Mouse (Mus musculus) forebrain, embryonic 15.5 days (tissue): ENCODE measurements around the gene Khsrp. TPM values are rescaled to one million over a fixed set of nuclear protein-coding genes. Genes with fewer than 3 reads are reported as not detected.
A peak's percentile ranks its signal among the peaks of the same experiment; 100 is the strongest.

Source experiments
- ATAC-seq: fragments of 200-750 bp; cut with Nextera tagmentation; replicated peaks from 2 replicates; pipeline ENCODE4 v1.8.0; 2017; ENCODE audit warnings: mild to moderate bottlenecking, moderate TSS enrichment, moderate library complexity
- H3K27ac ChIP-seq: fragments of 300-500 bp; sonication (generic); replicated peaks from 2 replicates; pipeline ENCODE4 v1.5.1; 2015; ENCODE audit warnings: mild to moderate bottlenecking, inconsistent platforms
- H3K27me3 ChIP-seq: fragments of 300-500 bp; sonication (generic); 2 replicates; pipeline ENCODE4 v1.6.1; 2015; ENCODE audit warnings: inconsistent platforms
- H3K36me3 ChIP-seq: fragments of 300-500 bp; sonication (generic); 2 replicates; pipeline ENCODE4 v1.6.1; 2015; ENCODE audit warnings: mild to moderate bottlenecking, inconsistent platforms
- H3K4me1 ChIP-seq: fragments of 300-500 bp; sonication (generic); 2 replicates; pipeline ENCODE4 v1.6.1; 2015; ENCODE audit warnings: inconsistent platforms
- H3K4me2 ChIP-seq: fragments of 300-500 bp; sonication (generic); replicated peaks from 2 replicates; pipeline ENCODE4 v1.6.1; 2015; ENCODE audit warnings: mild to moderate bottlenecking, inconsistent platforms
- H3K4me3 ChIP-seq: fragments of 300-500 bp; sonication (generic); 2 replicates; pipeline ENCODE4 v1.5.1; 2015; ENCODE audit warnings: mild to moderate bottlenecking, inconsistent platforms
- H3K9ac ChIP-seq: fragments of 300-500 bp; sonication (generic); replicated peaks from 2 replicates; pipeline ENCODE4 v1.6.1; 2015; ENCODE audit warnings: mild to moderate bottlenecking, inconsistent platforms
- H3K9me3 ChIP-seq: fragments of 300-500 bp; sonication (generic); 2 replicates; pipeline ENCODE4 v1.6.1; 2016; ENCODE audit warnings: inconsistent platforms
- WGBS: fragments of 180-500 bp; shearing (Covaris S2); methylation state at CpG from one replicate; pipeline ENCODE4 v1.1.7; 2015; ENCODE audit warnings: mixed read lengths; 5-methylcytosine and 5-hydroxymethylcytosine counted together
- polyA plus RNA-seq: library from polyadenylated mRNA; unstranded; fragments of >200 nt; fragmentation: Nextera tagmentation; extraction: Ambion mirVana; gene quantifications from 2 replicates; pipeline ENCODE4 v1.2.1, GENCODE M21; 2015

The Khsrp gene
- 35.2 and 37.0 TPM in 2 replicates for polyA plus RNA-seq

GRCm38 (mm10) chr17:57030931-57031660 is at the start of gene Khsrp:
Gene Khsrp, minus strand, starts transcription at chr17:57031522.
- 1% methylated on average over 97 of the region's 99 CpGs for WGBS
- H3K36me3 ChIP-seq, result peaks cover 28% of the 10 kb centered on the region

DNA sequence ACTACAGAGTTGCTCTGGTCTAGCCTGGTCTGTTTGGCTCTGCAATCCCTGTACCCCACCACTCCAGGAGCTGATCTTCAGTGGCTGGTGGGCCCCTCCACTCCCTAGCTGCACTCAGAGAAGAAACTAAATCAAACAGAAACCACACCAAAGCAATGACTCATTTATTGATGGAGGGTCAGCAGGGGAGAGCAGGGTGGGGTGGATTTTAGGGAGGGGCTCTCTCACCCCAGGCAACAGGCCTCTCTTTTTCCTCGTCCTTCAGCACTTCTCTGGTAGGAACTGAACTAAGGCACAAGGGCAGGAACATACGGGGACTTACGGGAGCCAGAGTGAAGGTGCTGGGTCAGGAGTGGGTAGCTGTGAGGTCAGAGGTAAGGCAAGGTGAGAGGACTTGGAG is 48.6 kb upstream of the Khsrp start:
- Histone ChIP-seq H3K9me3 (no peaks in the 10 kb centered on the region), H3K4me3 (no peak overlapping the region), H3K27me3 (no peaks in the 10 kb centered on the region), H3K4me2 (no peak overlapping the region), H3K36me3 (peaks cover 23% of the 10 kb centered on the region), H3K4me1 (peaks cover 4% of the 10 kb centered on the region; the same call in 1 of the 2 replicates), H3K9ac (no peak overlapping the region), H3K27ac (no peak overlapping the region)
- no peak for ATAC-seq
- 80% methylated on average over 3 of the region's 3 CpGs for WGBS

More at GRCm38 (mm10) chr17:57030931-57031660, at the start of gene Khsrp:
- Histone ChIP-seq H3K9ac (peak within 1 kb of the TSS; percentile 99), H3K9me3 (no peaks in the 10 kb centered on the region), H3K27me3 (no peaks in the 10 kb centered on the region), H3K4me1 (peaks cover 25% of the 10 kb centered on the region), H3K4me2 (peak within 1 kb of the TSS; percentile 75), H3K27ac (peak within 1 kb of the TSS; percentile 94), H3K4me3 (peak within 1 kb of the TSS; percentile 94)
- ATAC-seq, result no peak; the same call in 1 of the 2 replicates

DNA sequence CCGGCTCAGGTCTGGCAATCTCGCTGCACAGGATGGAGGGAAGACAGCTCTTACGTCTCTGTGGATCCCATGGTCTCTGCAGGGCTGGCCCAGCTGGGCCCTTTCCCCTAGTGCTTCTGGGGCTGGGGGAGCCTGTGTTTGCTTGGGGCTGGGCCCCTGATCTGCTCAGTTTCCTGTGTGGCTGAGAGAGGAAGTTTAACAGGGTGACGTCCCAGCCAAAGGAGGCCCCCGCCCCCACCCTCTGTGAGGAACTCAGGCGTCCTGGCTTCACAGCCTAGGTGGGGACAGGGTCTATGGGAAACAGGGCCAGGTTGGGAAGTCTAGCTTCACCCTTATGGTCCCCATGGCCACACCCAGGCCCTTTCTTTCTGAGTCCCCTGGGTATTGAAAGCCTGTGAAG is 47.0 kb upstream of the Khsrp start, which contains the start of gene Dennd1c:
Dennd1c (minus strand) TSS at position 179 of the 400 bp plus-strand sequence.
- ATAC-seq, result peak; percentile 15; the same call in 1 of the 2 replicates
- 68% methylated on average over 6 of the region's 6 CpGs for WGBS
- peaks cover 23% of the 10 kb centered on the region for H3K36me3 ChIP-seq
- no peak within 1 kb of the TSS for H3K4me3 ChIP-seq
- H3K9me3 ChIP-seq, result no peaks in the 10 kb centered on the region
- H3K27ac ChIP-seq, result no peak within 1 kb of the TSS
- no peaks in the 10 kb centered on the region for H3K4me1 ChIP-seq
- H3K27me3 ChIP-seq, result no peaks in the 10 kb centered on the region
- H3K9ac ChIP-seq, result no peak within 1 kb of the TSS
- no peak within 1 kb of the TSS for H3K4me2 ChIP-seq

DNA sequence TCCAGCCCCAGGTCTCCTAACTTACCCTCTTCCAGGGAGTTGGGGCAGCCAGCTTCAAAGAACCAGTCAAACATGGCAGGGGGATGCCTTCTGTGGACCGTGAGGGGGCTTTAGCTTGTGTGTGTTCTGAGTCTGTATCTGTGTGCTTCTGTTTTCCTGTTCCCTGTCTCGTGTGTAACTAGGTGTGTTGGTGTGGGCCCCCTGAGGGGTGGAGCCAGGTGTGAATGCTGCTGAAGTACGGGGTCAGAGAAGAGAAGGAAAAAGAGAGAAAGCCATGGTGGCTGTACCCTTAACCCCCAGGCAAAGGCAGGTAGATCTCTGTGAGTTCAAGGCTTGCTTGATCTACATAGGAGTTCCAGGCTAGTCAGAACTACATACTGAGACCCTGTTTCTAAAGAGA is 45.6 kb upstream of the Khsrp start:
- no peak for ATAC-seq
- no peak overlapping the region for H3K9ac ChIP-seq
- H3K27ac ChIP-seq, result no peak overlapping the region
- no peaks in the 10 kb centered on the region for H3K9me3 ChIP-seq
- H3K4me2 ChIP-seq, result no peak overlapping the region
- H3K27me3 ChIP-seq, result no peaks in the 10 kb centered on the region
- WGBS, result 68% methylated on average over 3 of the region's 3 CpGs
- H3K36me3 ChIP-seq, result peaks cover 23% of the 10 kb centered on the region
- H3K4me1 ChIP-seq, result no peaks in the 10 kb centered on the region
- no peak overlapping the region for H3K4me3 ChIP-seq

GRCm38 (mm10) chr17:57070699-57071098 is 39.4 kb upstream of the Khsrp start:
- Histone ChIP-seq H3K4me3 (peak overlapping the region; percentile 22; the same call in 1 of the 2 replicates), H3K36me3 (no peaks in the 10 kb centered on the region), H3K27ac (no peak overlapping the region), H3K9ac (no peak overlapping the region), H3K9me3 (no peaks in the 10 kb centered on the region), H3K27me3 (no peaks in the 10 kb centered on the region), H3K4me1 (no peaks in the 10 kb centered on the region), H3K4me2 (peak overlapping the region; percentile 30)
- WGBS, result 2% methylated on average over 11 of the region's 11 CpGs
- ATAC-seq, result 0 out of 2 replicates have a peak, but pooled peaks have one; percentile 50

GRCm38 (mm10) chr17:57070272-57070671 is 39.0 kb upstream of the Khsrp start:
- Histone ChIP-seq H3K36me3 (no peaks in the 10 kb centered on the region), H3K27ac (no peak overlapping the region), H3K4me1 (no peaks in the 10 kb centered on the region), H3K27me3 (no peaks in the 10 kb centered on the region), H3K4me3 (peak overlapping the region; percentile 22), H3K9ac (peak overlapping the region; percentile 23; the same call in 1 of the 2 replicates), H3K9me3 (no peaks in the 10 kb centered on the region), H3K4me2 (peak overlapping the region; percentile 30)
- WGBS, result 11% methylated on average over 9 of the region's 9 CpGs
- ATAC-seq, result no peak

DNA sequence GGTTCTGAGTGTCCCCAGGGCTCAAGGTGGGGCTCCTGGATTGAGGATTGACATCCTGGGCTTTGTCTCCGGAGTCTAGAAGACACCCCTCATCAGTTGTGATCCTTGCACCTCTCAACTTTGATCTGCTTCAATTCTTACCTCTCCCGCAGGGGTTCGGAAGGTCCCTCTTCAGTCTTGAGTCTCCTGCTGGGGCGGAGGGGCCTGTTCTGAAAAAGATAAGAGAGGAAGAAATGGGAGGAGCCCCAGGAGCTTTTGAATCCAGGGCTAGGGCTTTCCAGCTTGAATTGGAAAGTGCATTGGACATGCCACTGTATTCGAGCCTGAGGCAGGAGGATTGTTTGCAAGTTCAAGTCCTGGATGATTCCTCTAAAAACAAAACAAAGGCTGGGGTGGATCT is 35.6 kb upstream of the Khsrp start:
- Histone ChIP-seq H3K9ac (no peak overlapping the region), H3K27ac (no peak overlapping the region), H3K27me3 (peaks cover 22% of the 10 kb centered on the region), H3K4me3 (no peak overlapping the region), H3K9me3 (no peaks in the 10 kb centered on the region), H3K36me3 (no peaks in the 10 kb centered on the region), H3K4me1 (peaks cover 2% of the 10 kb centered on the region; the same call in 1 of the 2 replicates), H3K4me2 (no peak overlapping the region)
- WGBS, result 61% methylated on average over 5 of the region's 5 CpGs
- ATAC-seq, result no peak

DNA sequence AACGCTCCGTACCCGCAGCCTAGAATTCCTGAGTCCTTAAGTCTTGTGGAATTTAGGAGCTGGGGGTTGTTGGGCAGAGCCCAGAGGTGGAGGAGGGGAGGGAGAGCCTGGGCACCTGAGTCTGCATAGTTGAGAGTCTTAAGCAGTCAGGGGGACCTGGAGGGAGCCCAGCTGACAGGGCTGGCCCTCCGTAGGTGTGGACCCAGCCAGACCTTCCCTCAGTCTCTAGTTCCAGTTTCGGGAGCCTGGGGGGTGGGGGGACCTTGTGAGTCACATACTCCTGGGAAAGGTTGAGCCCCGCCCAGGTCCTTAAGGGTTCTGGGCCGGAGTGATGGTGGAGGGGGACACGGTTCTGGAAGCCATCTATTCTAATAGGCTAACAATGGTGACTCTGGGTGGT is 31.7 kb upstream of the Khsrp start:
- H3K27me3 ChIP-seq, result peaks cover 31% of the 10 kb centered on the region
- no peak for ATAC-seq
- H3K27ac ChIP-seq, result no peak overlapping the region
- H3K36me3 ChIP-seq, result no peaks in the 10 kb centered on the region
- no peak overlapping the region for H3K4me3 ChIP-seq
- 8% methylated on average over 8 of the region's 8 CpGs for WGBS
- no peaks in the 10 kb centered on the region for H3K9me3 ChIP-seq
- H3K9ac ChIP-seq, result no peak overlapping the region
- no peak overlapping the region for H3K4me2 ChIP-seq
- peaks cover 23% of the 10 kb centered on the region for H3K4me1 ChIP-seq

DNA sequence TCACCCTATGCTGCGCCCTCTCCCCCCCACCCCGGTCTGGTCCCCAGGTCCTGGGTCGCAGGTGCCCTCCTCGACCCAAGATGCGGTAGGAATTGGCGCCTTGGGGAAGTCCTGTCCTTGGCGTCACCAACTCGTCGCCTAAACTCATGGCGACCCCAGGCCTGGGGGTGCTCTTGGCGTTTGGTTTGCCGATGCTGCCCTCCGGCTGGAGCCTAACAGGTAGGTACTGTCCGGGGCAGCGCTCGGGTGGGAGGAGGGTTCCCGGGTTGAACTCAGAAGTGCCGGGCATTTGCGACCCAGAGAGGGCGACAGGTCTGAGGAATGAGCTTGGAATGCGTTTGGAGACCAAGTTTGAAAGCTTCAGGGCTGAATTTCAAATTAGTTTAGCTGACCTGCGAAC is 31.2 kb upstream of the Khsrp start:
- ATAC-seq, result no peak
- no peak overlapping the region for H3K9ac ChIP-seq
- under 1% methylated on average over 22 of the region's 22 CpGs for WGBS
- H3K27ac ChIP-seq, result no peak overlapping the region
- H3K36me3 ChIP-seq, result no peaks in the 10 kb centered on the region
- peak overlapping the region; percentile 21 for H3K4me3 ChIP-seq
- H3K9me3 ChIP-seq, result no peaks in the 10 kb centered on the region
- peaks cover 31% of the 10 kb centered on the region for H3K27me3 ChIP-seq
- peak overlapping the region; percentile 33 for H3K4me2 ChIP-seq
- peaks cover 25% of the 10 kb centered on the region for H3K4me1 ChIP-seq

DNA sequence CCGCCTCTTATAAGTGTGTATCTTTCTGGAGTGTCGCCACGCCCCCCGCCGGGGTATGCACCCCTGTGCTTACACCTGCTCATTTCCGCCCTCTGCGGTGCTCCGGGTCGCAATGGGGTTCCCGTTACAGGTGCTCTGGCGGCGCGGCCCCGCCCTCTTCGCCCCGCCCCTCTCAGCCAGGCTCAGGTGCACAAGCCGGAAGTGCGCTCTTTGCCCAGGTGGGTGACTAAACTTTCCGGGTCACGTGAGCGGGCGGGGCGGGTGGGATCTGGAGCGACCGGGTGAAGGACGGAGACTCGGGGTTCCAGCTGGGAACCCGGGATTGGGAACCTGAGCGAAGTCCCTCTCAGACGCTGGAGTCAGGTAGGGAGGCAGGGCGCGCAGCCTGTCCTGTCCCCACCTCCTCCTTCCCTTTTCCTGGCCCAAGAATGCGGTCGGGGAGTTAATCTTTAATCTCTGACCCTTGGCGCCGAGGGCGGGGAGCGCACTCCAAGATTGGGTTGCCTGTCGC is 30.7 kb upstream of the Khsrp start:
- ATAC-seq, result no peak
- peaks cover 25% of the 10 kb centered on the region for H3K4me1 ChIP-seq
- H3K27ac ChIP-seq, result no peak overlapping the region
- H3K36me3 ChIP-seq, result no peaks in the 10 kb centered on the region
- H3K9me3 ChIP-seq, result no peaks in the 10 kb centered on the region
- peaks cover 31% of the 10 kb centered on the region for H3K27me3 ChIP-seq
- peak overlapping the region; percentile 33 for H3K4me2 ChIP-seq
- H3K9ac ChIP-seq, result no peak overlapping the region
- WGBS, result under 1% methylated on average over 39 of the region's 39 CpGs
- H3K4me3 ChIP-seq, result peak overlapping the region; percentile 21

GRCm38 (mm10) chr17:57061069-57061468 is 29.7 kb upstream of the Khsrp start:
- Histone ChIP-seq H3K4me2 (peak overlapping the region; percentile 57), H3K27me3 (peaks cover 31% of the 10 kb centered on the region), H3K9me3 (no peaks in the 10 kb centered on the region), H3K4me1 (peaks cover 25% of the 10 kb centered on the region), H3K9ac (0 out of 2 replicates have a peak overlapping the region, but pooled peaks have one; percentile 81), H3K4me3 (peak overlapping the region; percentile 90), H3K36me3 (0 out of 2 replicates have a peak, but pooled peaks cover 3% of the 10 kb centered on the region), H3K27ac (no peak overlapping the region)
- ATAC-seq, result no peak
- WGBS, result 42% methylated on average over 10 of the region's 10 CpGs

DNA sequence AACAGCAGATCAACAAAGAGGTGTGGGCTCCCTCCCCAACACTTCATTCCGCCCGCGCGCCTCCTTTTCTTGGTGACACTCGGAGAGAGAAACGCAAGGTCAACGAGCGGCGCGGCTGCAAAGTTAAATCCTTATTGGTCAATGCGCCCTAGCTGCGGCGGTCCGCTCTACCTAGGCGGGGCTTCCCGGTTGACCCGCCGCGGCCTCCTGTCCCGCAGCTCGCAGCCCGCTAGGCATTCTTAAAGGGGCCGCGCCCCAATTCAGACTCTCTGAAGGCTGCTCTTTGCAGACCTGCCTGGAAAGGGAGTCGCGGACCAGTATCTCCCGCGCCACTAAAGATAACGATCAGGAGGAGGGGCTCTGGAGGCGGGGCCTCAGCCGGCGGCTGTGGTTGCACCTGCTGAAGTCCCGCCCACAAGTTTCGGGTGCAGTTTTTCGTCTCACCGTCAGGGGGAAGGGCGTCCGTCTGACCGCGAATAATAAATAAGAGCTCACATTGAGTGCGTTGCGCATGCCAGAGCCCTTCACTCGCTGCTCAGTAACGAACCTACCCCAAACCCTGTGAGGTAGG is 29.0 kb upstream of the Khsrp start:
- Histone ChIP-seq H3K9me3 (no peaks in the 10 kb centered on the region), H3K9ac (peak overlapping the region; percentile 81), H3K4me1 (peaks cover 25% of the 10 kb centered on the region), H3K4me2 (peak overlapping the region; percentile 57), H3K4me3 (peak overlapping the region; percentile 90), H3K36me3 (peaks cover 6% of the 10 kb centered on the region; the same call in 1 of the 2 replicates), H3K27ac (peak overlapping the region; percentile 95), H3K27me3 (peaks cover 31% of the 10 kb centered on the region)
- WGBS, result under 1% methylated on average over 44 of the region's 44 CpGs
- peak; percentile 92 for ATAC-seq
